In genomic region chr8:72348956-72349355, GRCm38 (mm10) we compare ENCODE assay signal across 20 mouse cellular contexts.
"Had no signal": no experiment of that assay in that cellular context is flagged by ENCODE, and none has a peak within 500 bp of the region (broad histone marks: within the 10 kb centered on the region; RNA-seq: fewer than 3 reads in every experiment).

No protein-coding gene starts in this region.

- ATAC-seq: intestine, postnatal 0 days; liver, embryonic 12.5 days; lung, postnatal 0 days; midbrain, embryonic 13.5 days had no signal

- H3K9ac ChIP-seq: limb, embryonic 12.5 days; limb, embryonic 15.5 days; liver, embryonic 12.5 days; liver, embryonic 15.5 days; lung, embryonic 14.5 days; midbrain, embryonic 13.5 days; neural tube, embryonic 12.5 days; neural tube, embryonic 15.5 days had no signal

- H3K27ac ChIP-seq: kidney, postnatal 0 days; limb, embryonic 12.5 days; limb, embryonic 15.5 days; liver, embryonic 12.5 days; midbrain, embryonic 10.5 days; midbrain, embryonic 13.5 days; neural tube, embryonic 12.5 days; neural tube, embryonic 15.5 days; stomach, postnatal 0 days had no signal

- H3K9me3 ChIP-seq: limb, embryonic 12.5 days; limb, embryonic 15.5 days; liver, embryonic 12.5 days; liver, embryonic 15.5 days; megakaryocyte, embryonic 14.5 days; midbrain, embryonic 10.5 days; midbrain, embryonic 13.5 days; neural tube, embryonic 12.5 days; neural tube, embryonic 15.5 days had no signal

- H3K27me3 ChIP-seq: limb, embryonic 12.5 days; limb, embryonic 15.5 days; liver, embryonic 15.5 days; midbrain, embryonic 13.5 days; neural tube, embryonic 12.5 days; neural tube, embryonic 15.5 days had no signal

- H3K4me3 ChIP-seq: limb, embryonic 12.5 days; limb, embryonic 15.5 days; liver, embryonic 12.5 days; liver, embryonic 15.5 days; megakaryocyte, embryonic 14.5 days; midbrain, embryonic 10.5 days; midbrain, embryonic 13.5 days; neural tube, embryonic 12.5 days; neural tube, embryonic 15.5 days had no signal

- DNase-seq: kidney, adult 2 months; kidney, postnatal 25 days; left cerebral cortex, postnatal 4 days; lung, embryonic 14.5 days; right cerebral cortex, adult 18-20 months; right cerebral cortex, postnatal 14 days; spleen, adult 18-20 months had no signal

- H3K4me2 ChIP-seq: limb, embryonic 12.5 days; limb, embryonic 15.5 days; liver, embryonic 12.5 days; liver, embryonic 15.5 days; lung, embryonic 14.5 days; midbrain, embryonic 13.5 days; neural tube, embryonic 12.5 days; neural tube, embryonic 15.5 days had no signal

- H3K4me1 ChIP-seq: limb, embryonic 12.5 days; limb, embryonic 15.5 days; midbrain, embryonic 10.5 days; midbrain, embryonic 13.5 days; neural tube, embryonic 12.5 days; neural tube, embryonic 15.5 days had no signal
